Mouse (Mus musculus): ENCODE measurements around the gene Rps16. TPM values are rescaled to one million over a fixed set of nuclear protein-coding genes. Genes with fewer than 3 reads are reported as not detected.

The Rps16 gene
- total and polyA plus RNA-seq, 2 experiments, result 110 to 577 TPM

- Histone ChIP-seq H3K4me3 (ENCODE audit: insufficient read depth, low read depth, low read length) (peak within 1 kb of the TSS; percentile 96), H3K79me2 (ENCODE audit: control insufficient read depth, insufficient read depth, low read length) (peaks cover 20% of the 10 kb centered on the region), H3K27ac (replicated peaks; ENCODE audit: insufficient read depth, low read depth, low read length) (peak within 1 kb of the TSS; percentile 100), H3K36me3 (ENCODE audit: control insufficient read depth, insufficient read depth, low read length) (peaks cover 8% of the 10 kb centered on the region), H3K4me1 (ENCODE audit: control insufficient read depth, insufficient read depth, low read length) (peaks cover 22% of the 10 kb centered on the region; the same call in 1 of the 2 replicates), H3K9ac (ENCODE audit: low read depth, low read length) (peak within 1 kb of the TSS; percentile 99), H3K27me3 (ENCODE audit: control insufficient read depth, insufficient read depth, low read length) (no peaks in the 10 kb centered on the region)
- DNase-seq (ENCODE audit: extremely low read depth, low read depth, low spot score), result peak; percentile 18
- TF ChIP-seq POLR2A (IDR thresholded peaks at IDR 0.05; ENCODE audit: extremely low read depth, insufficient read depth, low read length) (no peak), CTCF (IDR thresholded peaks at IDR 0.05; ENCODE audit: low read depth, low read length) (no peak)
- WGBS, result 46% methylated on average over 17 of the region's 17 CpGs
Observed at GRCm38 (mm10) chr7:28380237-28381016, 30.0 kb downstream of the Rps16 start, which contains the start of gene Zfp36. Zfp36 (minus strand) TSS chr7:28380253.

- WGBS, result 2% methylated on average over 30 of the region's 30 CpGs
- peaks cover 23% of the 10 kb centered on the region; the same call in 1 of the 2 replicates for H3K4me1 ChIP-seq (ENCODE audit: control insufficient read depth, insufficient read depth, low read length)
- H3K79me2 ChIP-seq (ENCODE audit: control insufficient read depth, insufficient read depth, low read length), result peaks cover 20% of the 10 kb centered on the region
- peaks cover 8% of the 10 kb centered on the region for H3K36me3 ChIP-seq (ENCODE audit: control insufficient read depth, insufficient read depth, low read length)
- TF ChIP-seq CTCF (IDR thresholded peaks at IDR 0.05; ENCODE audit: low read depth, low read length) (no peak), POLR2A (IDR thresholded peaks at IDR 0.05; ENCODE audit: extremely low read depth, insufficient read depth, low read length) (0 out of 2 replicates have a peak, but pooled peaks have one; percentile 18)
- H3K4me3 ChIP-seq (ENCODE audit: insufficient read depth, low read depth, low read length), result peak overlapping the region; percentile 70
- H3K27ac ChIP-seq (replicated peaks; ENCODE audit: insufficient read depth, low read depth, low read length), result peak overlapping the region; percentile 100
- peak overlapping the region; percentile 90 for H3K9ac ChIP-seq (ENCODE audit: low read depth, low read length)
- DNase-seq (ENCODE audit: extremely low read depth, low read depth, low spot score), result peak; percentile 83
- no peaks in the 10 kb centered on the region for H3K27me3 ChIP-seq (ENCODE audit: control insufficient read depth, insufficient read depth, low read length)
Observed at GRCm38 (mm10) chr7:28381017-28381790, 30.8 kb downstream of the Rps16 start.

- Histone ChIP-seq H3K36me3 (ENCODE audit: control insufficient read depth, insufficient read depth, low read length) (peaks cover 8% of the 10 kb centered on the region), H3K4me1 (ENCODE audit: control insufficient read depth, insufficient read depth, low read length) (peaks cover 25% of the 10 kb centered on the region; the same call in 1 of the 2 replicates), H3K79me2 (ENCODE audit: control insufficient read depth, insufficient read depth, low read length) (peaks cover 20% of the 10 kb centered on the region), H3K27ac (replicated peaks; ENCODE audit: insufficient read depth, low read depth, low read length) (peak overlapping the region; percentile 100), H3K9ac (ENCODE audit: low read depth, low read length) (peak overlapping the region; percentile 90), H3K4me3 (ENCODE audit: insufficient read depth, low read depth, low read length) (peak overlapping the region; percentile 70), H3K27me3 (ENCODE audit: control insufficient read depth, insufficient read depth, low read length) (no peaks in the 10 kb centered on the region)
- TF ChIP-seq CTCF (IDR thresholded peaks at IDR 0.05; ENCODE audit: low read depth, low read length) (no peak), POLR2A (IDR thresholded peaks at IDR 0.05; ENCODE audit: extremely low read depth, insufficient read depth, low read length) (0 out of 2 replicates have a peak, but pooled peaks have one; percentile 29)
- under 1% methylated on average over 20 of the region's 20 CpGs for WGBS
- peak; percentile 86 for DNase-seq (ENCODE audit: extremely low read depth, low read depth, low spot score)
Observed at GRCm38 (mm10) chr7:28381938-28382337, 31.5 kb downstream of the Rps16 start.

- DNase-seq (ENCODE audit: extremely low read depth, low read depth, low spot score), result no peak
- WGBS, result 2% methylated on average over 11 of the region's 12 CpGs
- Histone ChIP-seq H3K4me1 (ENCODE audit: control insufficient read depth, insufficient read depth, low read length) (peaks cover 25% of the 10 kb centered on the region; the same call in 1 of the 2 replicates), H3K27ac (replicated peaks; ENCODE audit: insufficient read depth, low read depth, low read length) (peak overlapping the region; percentile 100), H3K79me2 (ENCODE audit: control insufficient read depth, insufficient read depth, low read length) (peaks cover 15% of the 10 kb centered on the region), H3K27me3 (ENCODE audit: control insufficient read depth, insufficient read depth, low read length) (no peaks in the 10 kb centered on the region), H3K4me3 (ENCODE audit: insufficient read depth, low read depth, low read length) (peak overlapping the region; percentile 70), H3K9ac (ENCODE audit: low read depth, low read length) (peak overlapping the region; percentile 56), H3K36me3 (ENCODE audit: control insufficient read depth, insufficient read depth, low read length) (peaks cover 5% of the 10 kb centered on the region)
- TF ChIP-seq POLR2A (IDR thresholded peaks at IDR 0.05; ENCODE audit: extremely low read depth, insufficient read depth, low read length), result no peak
- TF ChIP-seq CTCF (IDR thresholded peaks at IDR 0.05; ENCODE audit: low read depth, low read length), result no peak
Observed at GRCm38 (mm10) chr7:28382347-28382951, 32.0 kb downstream of the Rps16 start.

GRCm38 (mm10) chr7:28382981-28383396, 32.5 kb downstream of the Rps16 start:
- no peaks in the 10 kb centered on the region for H3K36me3 ChIP-seq (ENCODE audit: control insufficient read depth, insufficient read depth, low read length)
- H3K79me2 ChIP-seq (ENCODE audit: control insufficient read depth, insufficient read depth, low read length), result peaks cover 10% of the 10 kb centered on the region
- H3K27ac ChIP-seq (replicated peaks; ENCODE audit: insufficient read depth, low read depth, low read length), result peak overlapping the region; percentile 100
- no peaks in the 10 kb centered on the region for H3K27me3 ChIP-seq (ENCODE audit: control insufficient read depth, insufficient read depth, low read length)
- no peak for TF ChIP-seq CTCF (IDR thresholded peaks at IDR 0.05; ENCODE audit: low read depth, low read length)
- peak; percentile 69; the same call in 1 of the 2 replicates for TF ChIP-seq POLR2A (IDR thresholded peaks at IDR 0.05; ENCODE audit: extremely low read depth, insufficient read depth, low read length)
- DNase-seq (ENCODE audit: extremely low read depth, low read depth, low spot score), result peak; percentile 99
- peaks cover 25% of the 10 kb centered on the region; the same call in 1 of the 2 replicates for H3K4me1 ChIP-seq (ENCODE audit: control insufficient read depth, insufficient read depth, low read length)
- 4% methylated on average over 11 of the region's 11 CpGs for WGBS
- H3K4me3 ChIP-seq (ENCODE audit: insufficient read depth, low read depth, low read length), result no peak overlapping the region
- peak overlapping the region; percentile 56 for H3K9ac ChIP-seq (ENCODE audit: low read depth, low read length)

All from liver, adult 2 months (tissue).